Mouse (Mus musculus) spleen, embryonic (tissue): ENCODE data around the gene Gad1.

Experiments used
- CTCF ChIA-PET: fragments of 350-600 bp; sonication (Branson Sonifier 250); formaldehyde crosslinking; loops from one replicate; lab custom pipeline; 2022; lab: Charles Lee

Gad1 gene

GRCm38 (mm10) chr2:70619232-70619835 lies 66.5 kb downstream of the Gad1 start:
- CTCF ChIA-PET, result no interaction called here

- CTCF ChIA-PET, result interaction anchor here (0.7 to 0.8 kb wide), 2 partner anchors 48 to 52 kb away, joined by 4 read pairs; no protein-coding TSS in a partner anchor
Measured at GRCm38 (mm10) chr2:70620225-70620624, 67.4 kb downstream of the Gad1 start.

- CTCF ChIA-PET, result no interaction called here
Measured at GRCm38 (mm10) chr2:70622244-70622643, 69.4 kb downstream of the Gad1 start.

GRCm38 (mm10) chr2:70625761-70626160 lies 72.9 kb downstream of the Gad1 start:
- CTCF ChIA-PET, result interaction anchor here (1.2 kb wide), 1 partner anchor 18 kb away, joined by 3 read pairs; no protein-coding TSS in a partner anchor

GRCm38 (mm10) chr2:70628397-70628796 lies 75.5 kb downstream of the Gad1 start:
- CTCF ChIA-PET, result no interaction called here

GRCm38 (mm10) chr2:70629339-70629761 lies 76.5 kb downstream of the Gad1 start:
- CTCF ChIA-PET, result no interaction called here

GRCm38 (mm10) chr2:70629921-70630320 lies 77.0 kb downstream of the Gad1 start:
- CTCF ChIA-PET, result no interaction called here

GRCm38 (mm10) chr2:70631321-70631720 lies 78.4 kb downstream of the Gad1 start:
- CTCF ChIA-PET, result no interaction called here

GRCm38 (mm10) chr2:70632412-70632811 lies 79.5 kb downstream of the Gad1 start:
- CTCF ChIA-PET, result no interaction called here

GRCm38 (mm10) chr2:70634028-70634690 lies 81.3 kb downstream of the Gad1 start:
- CTCF ChIA-PET, result no interaction called here

GRCm38 (mm10) chr2:70640968-70641367 lies 88.1 kb downstream of the Gad1 start:
- CTCF ChIA-PET, result interaction anchor here (0.6 kb wide), 1 partner anchor 193 kb away, joined by 5 read pairs; no protein-coding TSS in a partner anchor

GRCm38 (mm10) chr2:70642971-70643565 lies 90.2 kb downstream of the Gad1 start:
- CTCF ChIA-PET, result interaction anchor here (0.9 to 1.4 kb wide), 2 partner anchors 16 to 18 kb away, joined by 3 read pairs; no protein-coding TSS in a partner anchor

- CTCF ChIA-PET, result no interaction called here
Measured at GRCm38 (mm10) chr2:70645266-70645780, 92.5 kb downstream of the Gad1 start.

GRCm38 (mm10) chr2:70647681-70648080 lies 94.8 kb downstream of the Gad1 start:
- CTCF ChIA-PET, result no interaction called here

- CTCF ChIA-PET, result no interaction called here
Measured at GRCm38 (mm10) chr2:70648271-70648670, 95.4 kb downstream of the Gad1 start.

GRCm38 (mm10) chr2:70649471-70649870 lies 96.6 kb downstream of the Gad1 start:
- CTCF ChIA-PET, result interaction anchor here (0.7 kb wide), 1 partner anchor 161 kb away, joined by 3 read pairs; no protein-coding TSS in a partner anchor
